Mouse (Mus musculus) testis, adult 2 months (tissue): ENCODE data around the gene Wipf1.

Experiments used
- CTCF ChIP-seq: fragments of 200-500 bp; IDR thresholded peaks from 2 replicates; pipeline ENCODE4 v1.5.1; 2012; ENCODE audit warnings: low read depth, mild to moderate bottlenecking, inconsistent platforms, low read length, moderate library complexity; ENCODE audit not compliant: control insufficient read depth, insufficient read depth, insufficient replicate concordance
- POLR2A ChIP-seq: fragments of 200-500 bp; IDR thresholded peaks from 2 replicates; pipeline ENCODE4 v1.6.1; 2012; ENCODE audit warnings: low read depth, mild to moderate bottlenecking, inconsistent platforms, low read length, moderate library complexity; ENCODE audit not compliant: control insufficient read depth

DNA sequence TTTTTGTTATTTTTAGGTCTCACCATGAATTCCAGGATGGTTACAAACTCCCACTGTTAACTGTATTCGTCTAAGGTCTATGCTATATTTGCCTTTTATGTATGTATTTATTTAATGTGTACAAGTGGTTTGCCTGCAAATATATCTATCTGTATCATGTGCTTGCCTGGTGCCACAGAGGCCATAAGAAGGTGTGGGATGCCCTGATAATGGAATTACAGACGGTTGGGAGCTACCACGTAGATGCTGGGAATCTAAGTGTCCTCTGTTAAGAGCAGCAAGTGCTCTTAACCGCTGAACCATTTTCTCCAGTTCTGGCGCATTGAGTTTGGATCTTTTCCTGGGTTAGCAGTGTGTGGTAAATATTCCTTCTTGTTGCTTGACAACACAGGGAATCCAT is 953 bp upstream of the Wipf1 start:
- TF ChIP-seq POLR2A: no peak
- TF ChIP-seq CTCF: no peak
